Comparison of ENCODE assay signal across 11 mouse cellular contexts in the genomic region with DNA sequence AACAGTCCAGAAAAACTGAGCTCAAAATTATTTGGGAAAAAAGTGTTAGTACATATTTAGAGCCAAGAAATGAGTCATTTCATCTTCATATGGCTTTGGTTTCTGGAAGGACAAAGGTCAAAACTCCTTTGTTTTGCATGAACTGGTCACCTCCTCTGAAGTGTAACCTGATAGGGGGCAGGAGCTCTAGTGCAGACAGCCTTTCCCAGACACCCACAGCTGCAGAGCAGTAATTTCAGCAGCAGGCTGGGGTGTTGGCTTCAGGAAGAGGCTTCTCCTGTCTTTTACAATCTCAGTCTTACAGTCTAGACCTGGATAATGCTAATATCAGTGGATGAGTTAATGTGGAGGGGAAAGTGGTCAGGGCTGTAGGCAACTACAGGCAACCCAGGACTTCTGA.
DNase-seq lines count a peak whose midpoint lies in the region; ATAC-seq and TF ChIP-seq lines count a peak whose summit lies in the region.
"Had no signal": no experiment of that assay in that cellular context is flagged by ENCODE, and none has a peak within 500 bp of the region (broad histone marks: within the 10 kb centered on the region; RNA-seq: fewer than 3 reads in every experiment).

No protein-coding gene starts in this region.

- H3K27ac ChIP-seq in forebrain, embryonic 10.5 days, result peak overlapping the region; percentile 12; the same call in 1 of the 2 replicates
- H3K27ac ChIP-seq in forebrain, postnatal 0 days (ENCODE audit: low read depth, low read length), result no peak overlapping the region
- H3K27ac ChIP-seq in lung, embryonic 16.5 days (ENCODE audit: low read length), result no peak overlapping the region
- no peak overlapping the region for H3K27ac ChIP-seq in limb, embryonic 15.5 days
- H3K27ac ChIP-seq: hindbrain, embryonic 14.5 days; liver, embryonic 12.5 days had no signal

- no peak overlapping the region for H3K4me3 ChIP-seq in forebrain, embryonic 10.5 days
- no peak overlapping the region for H3K4me3 ChIP-seq in forebrain, postnatal 0 days (ENCODE audit: low read depth, low read length)
- H3K4me3 ChIP-seq in lung, embryonic 16.5 days (ENCODE audit: low read length), result no peak overlapping the region
- H3K4me3 ChIP-seq in limb, embryonic 15.5 days, result no peak overlapping the region
- H3K4me3 ChIP-seq: liver, embryonic 12.5 days had no signal

- no peak for ATAC-seq in forebrain, postnatal 0 days
- peak; percentile 52; the same call in 1 of the 2 replicates for ATAC-seq in lung, embryonic 16.5 days (ENCODE audit: low read depth)
- peak; percentile 40; the same call in 1 of the 2 replicates for ATAC-seq in limb, embryonic 15.5 days (ENCODE audit: insufficient number of reproducible peaks, low FRiP score, low TSS enrichment, low read depth)
- ATAC-seq: liver, embryonic 12.5 days had no signal

- H3K4me2 ChIP-seq in forebrain, postnatal 0 days (ENCODE audit: low read depth), result no peak overlapping the region
- H3K4me2 ChIP-seq in lung, embryonic 16.5 days (ENCODE audit: low read depth, low read length), result no peak overlapping the region
- H3K4me2 ChIP-seq in limb, embryonic 15.5 days, result no peak overlapping the region
- H3K4me2 ChIP-seq: hindbrain, embryonic 14.5 days; liver, embryonic 12.5 days had no signal

- H3K4me1 ChIP-seq in forebrain, embryonic 10.5 days, result peaks cover 49% of the 10 kb centered on the region
- no peaks in the 10 kb centered on the region for H3K4me1 ChIP-seq in forebrain, postnatal 0 days (ENCODE audit: insufficient read depth)
- H3K4me1 ChIP-seq in lung, embryonic 16.5 days (replicated peaks; ENCODE audit: control insufficient read depth, insufficient read depth, low read length), result no peaks in the 10 kb centered on the region
- no peaks in the 10 kb centered on the region for H3K4me1 ChIP-seq in limb, embryonic 15.5 days
- H3K4me1 ChIP-seq: liver, embryonic 12.5 days had no signal

- DNase-seq in forebrain, embryonic 10.5 days (ENCODE audit: extremely low spot score, low spot score), result no peak
- DNase-seq in forebrain, postnatal 0 days, result no peak
- no peak for DNase-seq in lung, postnatal 25 days (ENCODE audit: low spot score)
- peak; percentile 67 for DNase-seq in embryo, embryonic 9.5 days (ENCODE audit: extremely low spot score)
- no peak for DNase-seq in layer of hippocampus, adult 9-11 months
- no peak for DNase-seq in right cerebral cortex, postnatal 10 days (ENCODE audit: low spot score in 2 of 2)
- DNase-seq: cerebellum, postnatal 14 days had no signal

- H3K9ac ChIP-seq in forebrain, postnatal 0 days, result no peak overlapping the region
- H3K9ac ChIP-seq in lung, embryonic 16.5 days (ENCODE audit: low read length), result no peak overlapping the region
- H3K9ac ChIP-seq in limb, embryonic 15.5 days, result no peak overlapping the region
- H3K9ac ChIP-seq: hindbrain, embryonic 14.5 days; liver, embryonic 12.5 days had no signal

- no peaks in the 10 kb centered on the region for H3K27me3 ChIP-seq in forebrain, embryonic 10.5 days (ENCODE audit: poor library complexity, severe bottlenecking)
- H3K27me3 ChIP-seq in forebrain, postnatal 0 days (ENCODE audit: insufficient read depth, low read length), result no peaks in the 10 kb centered on the region
- H3K27me3 ChIP-seq in lung, embryonic 16.5 days (ENCODE audit: control insufficient read depth, insufficient read depth, low read depth, low read length), result no peaks in the 10 kb centered on the region
- H3K27me3 ChIP-seq in limb, embryonic 15.5 days, result no peaks in the 10 kb centered on the region
- H3K27me3 ChIP-seq: liver, embryonic 12.5 days had no signal

- H3K9me3 ChIP-seq in forebrain, embryonic 10.5 days, result no peaks in the 10 kb centered on the region
- no peaks in the 10 kb centered on the region for H3K9me3 ChIP-seq in forebrain, postnatal 0 days (ENCODE audit: low read length)
- no peaks in the 10 kb centered on the region for H3K9me3 ChIP-seq in lung, embryonic 16.5 days (ENCODE audit: control insufficient read depth, low read length)
- no peaks in the 10 kb centered on the region for H3K9me3 ChIP-seq in limb, embryonic 15.5 days
- H3K9me3 ChIP-seq: liver, embryonic 12.5 days had no signal

- H3K36me3 ChIP-seq in forebrain, embryonic 10.5 days (replicated peaks), result no peaks in the 10 kb centered on the region
- H3K36me3 ChIP-seq in forebrain, postnatal 0 days (ENCODE audit: insufficient read depth), result no peaks in the 10 kb centered on the region
- no peaks in the 10 kb centered on the region for H3K36me3 ChIP-seq in lung, embryonic 16.5 days (ENCODE audit: control insufficient read depth, insufficient read depth, low read length)
- no peaks in the 10 kb centered on the region for H3K36me3 ChIP-seq in limb, embryonic 15.5 days
- H3K36me3 ChIP-seq: liver, embryonic 12.5 days had no signal

- TF ChIP-seq CTCF in forebrain, postnatal 0 days (IDR thresholded peaks at IDR 0.05; ENCODE audit: low read depth), result no peak
